Mouse (Mus musculus) hindbrain, embryonic 15.5 days (tissue): ENCODE results near the gene Ldhc. TPM values are rescaled to one million over a fixed set of nuclear protein-coding genes. Genes with fewer than 3 reads are reported as not detected.

Experiments
- polyA plus RNA-seq: library from polyadenylated mRNA; unstranded; fragments of >200 nt; fragmentation: Nextera tagmentation; extraction: Ambion mirVana; gene quantifications from 2 replicates; pipeline ENCODE4 v1.2.1, GENCODE M21; 2015

The Ldhc gene
- polyA plus RNA-seq, 1 experiment from 2014 or later: 0.30 TPM

Other genes with a start within 250 kb of the Ldhc start
- 42.1 and 43.8 TPM in 2 replicates for gene Sergef, start 221.4 kb upstream of the Ldhc start, polyA plus RNA-seq
- gene Tph1, start 188.7 kb upstream of the Ldhc start, polyA plus RNA-seq: 0.39 and 0.46 TPM in 2 replicates
- gene Saal1, start 150.5 kb upstream of the Ldhc start, polyA plus RNA-seq: 16.1 and 16.8 TPM in 2 replicates
- gene Saa3, start 145.5 kb upstream of the Ldhc start, polyA plus RNA-seq: 0.26 and 0.43 TPM in 2 replicates
- gene Saa4, start 128.6 kb upstream of the Ldhc start, polyA plus RNA-seq: not detected in 2 replicates
- gene Saa1, start 118.2 kb upstream of the Ldhc start, polyA plus RNA-seq: not detected in 2 replicates
- 0.14 TPM in 1 of 2 replicates, not detected in the other for gene Saa2, start 109.4 kb upstream of the Ldhc start, polyA plus RNA-seq
- 13.2 and 14.4 TPM in 2 replicates for gene Hps5, start 65.1 kb upstream of the Ldhc start, polyA plus RNA-seq
- 39.5 and 41.2 TPM in 2 replicates for gene Gtf2h1, start 65.1 kb upstream of the Ldhc start, polyA plus RNA-seq
- gene Ldha, start 19.7 kb upstream of the Ldhc start, polyA plus RNA-seq: 696 and 729 TPM in 2 replicates
- 326 and 342 TPM in 2 replicates for gene Tsg101, start 58.8 kb downstream of the Ldhc start, polyA plus RNA-seq
- gene Uevld, start 97.3 kb downstream of the Ldhc start, polyA plus RNA-seq: 4.5 and 5.6 TPM in 2 replicates
- gene Gm9999, start 122.4 kb downstream of the Ldhc start, polyA plus RNA-seq: not detected in 2 replicates
- 8.3 and 8.4 TPM in 2 replicates for gene Spty2d1, start 147.2 kb downstream of the Ldhc start, polyA plus RNA-seq
- gene Tmem86a, start 189.4 kb downstream of the Ldhc start, polyA plus RNA-seq: 25.8 and 25.9 TPM in 2 replicates